Mouse (Mus musculus) monocyte, adult 2 months (primary cell): ENCODE data around the gene Fam189a1.

Experiments used
- DNase-seq, 2 experiments: peaks; one replicate each; pipeline ENCODE4 v3.0.0; 2022; ENCODE audit warnings: low spot score in 2 of 2, low read depth in 1 of 2

Fam189a1 gene

GRCm38 (mm10) chr7:64952181-64952580 lies 204.2 kb downstream of the Fam189a1 start:
- DNase-seq, result no peak

- no peak for DNase-seq
These were observed 205.6 kb downstream of the Fam189a1 start for GRCm38 (mm10) chr7:64950771-64951099.

GRCm38 (mm10) chr7:64949910-64950770 lies 206.2 kb downstream of the Fam189a1 start:
- no peak for DNase-seq

GRCm38 (mm10) chr7:64949465-64949864 lies 206.9 kb downstream of the Fam189a1 start:
- DNase-seq, result no peak

- DNase-seq, result no peak
These were observed 211.7 kb downstream of the Fam189a1 start for GRCm38 (mm10) chr7:64944686-64945085.

- DNase-seq, result no peak
These were observed 212.2 kb downstream of the Fam189a1 start for GRCm38 (mm10) chr7:64944175-64944574.

- DNase-seq, result no peak
These were observed 219.4 kb downstream of the Fam189a1 start for GRCm38 (mm10) chr7:64936927-64937326.

GRCm38 (mm10) chr7:64934115-64934514 lies 222.3 kb downstream of the Fam189a1 start:
- no peak for DNase-seq

- no peak for DNase-seq
These were observed 225.4 kb downstream of the Fam189a1 start for GRCm38 (mm10) chr7:64930980-64931379.

- DNase-seq, result no peak
These were observed 232.5 kb downstream of the Fam189a1 start for GRCm38 (mm10) chr7:64923918-64924317.

- no peak for DNase-seq
These were observed 235.2 kb downstream of the Fam189a1 start for GRCm38 (mm10) chr7:64921189-64921588.

GRCm38 (mm10) chr7:64920735-64921134 lies 235.6 kb downstream of the Fam189a1 start:
- DNase-seq, result no peak

- DNase-seq, result no peak
These were observed 239.7 kb downstream of the Fam189a1 start for GRCm38 (mm10) chr7:64916654-64917053.

- no peak for DNase-seq
These were observed 241.2 kb downstream of the Fam189a1 start for GRCm38 (mm10) chr7:64915121-64915520.

GRCm38 (mm10) chr7:64911945-64912344 lies 244.4 kb downstream of the Fam189a1 start:
- no peak for DNase-seq

GRCm38 (mm10) chr7:64910208-64910607 lies 246.2 kb downstream of the Fam189a1 start:
- no peak for DNase-seq

- DNase-seq, result no peak
These were observed 249.4 kb downstream of the Fam189a1 start for GRCm38 (mm10) chr7:64906955-64907354.

- DNase-seq, result no peak
These were observed 250.9 kb downstream of the Fam189a1 start for GRCm38 (mm10) chr7:64905506-64905905.

- DNase-seq, result no peak
These were observed 256.1 kb downstream of the Fam189a1 start for GRCm38 (mm10) chr7:64900249-64900648.

- DNase-seq, result no peak
These were observed 259.8 kb downstream of the Fam189a1 start for GRCm38 (mm10) chr7:64896587-64896986.

GRCm38 (mm10) chr7:64895685-64896101 lies 260.7 kb downstream of the Fam189a1 start:
- DNase-seq, result no peak

GRCm38 (mm10) chr7:64891139-64891538 lies 265.2 kb downstream of the Fam189a1 start:
- DNase-seq, result no peak

GRCm38 (mm10) chr7:64889919-64890318 lies 266.5 kb downstream of the Fam189a1 start:
- DNase-seq, result no peak
